In the genomic region with DNA sequence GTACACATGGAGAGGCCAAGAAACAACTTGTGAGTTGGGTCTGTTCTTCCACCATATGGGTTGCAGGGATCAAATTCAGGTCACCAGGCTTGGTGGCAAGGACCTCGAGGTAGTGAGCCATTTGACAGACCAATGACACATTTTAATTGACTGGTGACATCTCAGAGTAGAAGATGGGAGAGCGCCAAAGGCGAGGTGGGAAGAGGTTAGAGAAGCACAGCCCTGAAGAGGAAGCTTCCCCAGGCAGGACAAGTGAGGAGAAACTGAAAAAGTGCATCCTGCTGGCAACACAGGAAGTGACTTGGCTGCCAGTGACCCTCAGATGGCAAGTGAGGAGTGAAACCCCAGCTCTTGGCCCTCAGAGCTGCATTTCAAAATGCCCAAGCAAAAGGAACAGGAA, we compare ENCODE assay signal across 13 mouse cellular contexts. TPM values are rescaled to one million over a fixed set of nuclear protein-coding genes. Genes with fewer than 3 reads are reported as not detected.
DNase-seq lines count a peak whose midpoint lies in the region; ATAC-seq and TF ChIP-seq lines count a peak whose summit lies in the region.
"Not testable (repeated sequence)": the region's sequence is repeated elsewhere in the genome, so short reads cannot be mapped to it uniquely, and the experiment has no call there.
"Had no signal": no experiment of that assay in that cellular context is flagged by ENCODE, and none has a peak within 500 bp of the region (broad histone marks: within the 10 kb centered on the region; RNA-seq: fewer than 3 reads in every experiment).

No protein-coding gene starts in this region.

- not testable (repeated sequence) for H3K27me3 ChIP-seq in heart, embryonic 12.5 days (replicated peaks); liver, postnatal 0 days (ENCODE audit: insufficient read depth, low read length); neural tube, embryonic 11.5 days (ENCODE audit: control insufficient read depth, insufficient read depth, low read length)

- TF ChIP-seq EP300 in liver, postnatal 0 days (IDR thresholded peaks at IDR 0.05; ENCODE audit: low read depth): not testable (repeated sequence)

- not testable (repeated sequence) for H3K27ac ChIP-seq in heart, embryonic 12.5 days (ENCODE audit: poor library complexity, severe bottlenecking); liver, postnatal 0 days (ENCODE audit: low read depth); neural tube, embryonic 11.5 days (ENCODE audit: low read depth, low read length)

- DNase-seq in MN1 (ENCODE audit: low spot score): peak; percentile 5
- peak; percentile 14 for DNase-seq in gastrocnemius, postnatal 25 days
- peak; percentile 9 for DNase-seq in kidney, postnatal 14 days
- DNase-seq in liver, postnatal 0 days: peak; percentile 14
- DNase-seq in neural tube, embryonic 11.5 days (ENCODE audit: low spot score): peak; percentile 4
- peak; percentile 48 for DNase-seq in testis, postnatal 10 days (ENCODE audit: low spot score)

- not testable (repeated sequence) for H3K9ac ChIP-seq in heart, embryonic 12.5 days; liver, postnatal 0 days (replicated peaks); neural tube, embryonic 11.5 days (ENCODE audit: low read length)

- 56% methylated on average over 3 of the region's 3 CpGs for WGBS in heart, embryonic 12.5 days
- WGBS in liver, postnatal 0 days (ENCODE audit: insufficient replicate concordance): 57% methylated on average over 3 of the region's 3 CpGs
- 69% methylated on average over 3 of the region's 3 CpGs for WGBS in neural tube, embryonic 11.5 days

- H3K36me3 ChIP-seq in heart, embryonic 12.5 days; liver, postnatal 0 days (replicated peaks; ENCODE audit: insufficient read depth, low read length); neural tube, embryonic 11.5 days (ENCODE audit: control insufficient read depth, insufficient read depth, low read length): not testable (repeated sequence)

- not testable (repeated sequence) for H3K4me1 ChIP-seq in heart, embryonic 12.5 days (replicated peaks); liver, postnatal 0 days (ENCODE audit: insufficient read depth); neural tube, embryonic 11.5 days (ENCODE audit: control insufficient read depth, insufficient read depth, low read length)

- peaks cover 31% of the 10 kb centered on the region for H3K9me3 ChIP-seq in heart, embryonic 12.5 days (replicated peaks)
- H3K9me3 ChIP-seq in liver, postnatal 0 days (ENCODE audit: low read length); neural tube, embryonic 11.5 days (ENCODE audit: control insufficient read depth, low read length): not testable (repeated sequence)

- TF ChIP-seq CTCF in liver, postnatal 0 days (IDR thresholded peaks at IDR 0.05; ENCODE audit: low read depth): not testable (repeated sequence)

- not testable (repeated sequence) for H3K4me2 ChIP-seq in heart, embryonic 12.5 days; liver, postnatal 0 days (ENCODE audit: low read depth, low read length); neural tube, embryonic 11.5 days (ENCODE audit: low read depth)

- peak; percentile 61; the same call in 1 of the 2 replicates for ATAC-seq in heart, embryonic 12.5 days (ENCODE audit: insufficient number of reproducible peaks, low FRiP score)
- not testable (repeated sequence) for ATAC-seq in liver, postnatal 0 days; neural tube, embryonic 11.5 days (ENCODE audit: insufficient read depth, low FRiP score, low TSS enrichment)

- not testable (repeated sequence) for H3K4me3 ChIP-seq in heart, embryonic 12.5 days; liver, postnatal 0 days (ENCODE audit: low read depth, low read length); neural tube, embryonic 11.5 days (ENCODE audit: low read depth, low read length)

RNA-seq across cellular contexts. Expression of a gene that starts 21.4 kb away (rescaled TPM):
- not detected for total RNA-seq in gastrocnemius, postnatal 25 days (2021)
- polyA plus RNA-seq in heart, embryonic 12.5 days (2016; fragmentation: Nextera tagmentation; extraction: Ambion mirVana): not detected in 2 replicates
- polyA plus RNA-seq in liver, postnatal 0 days (2015; fragmentation: Nextera tagmentation; extraction: Ambion mirVana): 0.34 and 1.1 TPM in 2 replicates
- not detected in 2 replicates for polyA plus RNA-seq in neural tube, embryonic 11.5 days (2014; fragmentation: Nextera tagmentation; extraction: Ambion mirVana)
- total RNA-seq: hindbrain, postnatal 0 days had no signal
- polyA plus RNA-seq: embryonic facial prominence, embryonic 13.5 days; forebrain, embryonic 14.5 days; hindbrain, embryonic 10.5 days; kidney, embryonic 15.5 days; neural tube, embryonic 12.5 days had no signal
